Mouse (Mus musculus): ENCODE measurements around the gene Lama2.
"Not testable (repeated sequence)": the region's sequence is repeated elsewhere in the genome, so short reads cannot be mapped to it uniquely, and the experiment has no call there.

Lama2 gene

GRCm38 (mm10) chr10:26983583-26983982 lies 636.0 kb downstream of the Lama2 start:
- no peak for DNase-seq (ENCODE audit: low read depth, low spot score)
- Histone ChIP-seq H3K27me3 (ENCODE audit: control insufficient read depth, insufficient read depth, low read length, poor library complexity, severe bottlenecking) (no peaks in the 10 kb centered on the region), H3K36me3 (ENCODE audit: control insufficient read depth, insufficient read depth, low read length, poor library complexity, severe bottlenecking) (no peaks in the 10 kb centered on the region)

- Histone ChIP-seq H3K27me3 (ENCODE audit: control insufficient read depth, insufficient read depth, low read length, poor library complexity, severe bottlenecking) (no peaks in the 10 kb centered on the region), H3K36me3 (ENCODE audit: control insufficient read depth, insufficient read depth, low read length, poor library complexity, severe bottlenecking) (no peaks in the 10 kb centered on the region)
- DNase-seq (ENCODE audit: low read depth, low spot score), result no peak
These were observed 636.9 kb downstream of the Lama2 start for GRCm38 (mm10) chr10:26982621-26983020.

GRCm38 (mm10) chr10:26975372-26975771 lies 644.2 kb downstream of the Lama2 start:
- no peaks in the 10 kb centered on the region for H3K36me3 ChIP-seq (ENCODE audit: control insufficient read depth, insufficient read depth, low read length, poor library complexity, severe bottlenecking)
- no peaks in the 10 kb centered on the region for H3K27me3 ChIP-seq (ENCODE audit: control insufficient read depth, insufficient read depth, low read length, poor library complexity, severe bottlenecking)
- no peak for DNase-seq (ENCODE audit: low read depth, low spot score)

- Histone ChIP-seq H3K36me3 (ENCODE audit: control insufficient read depth, insufficient read depth, low read length, poor library complexity, severe bottlenecking) (no peaks in the 10 kb centered on the region), H3K27me3 (ENCODE audit: control insufficient read depth, insufficient read depth, low read length, poor library complexity, severe bottlenecking) (no peaks in the 10 kb centered on the region)
- DNase-seq (ENCODE audit: low read depth, low spot score), result no peak
These were observed 645.3 kb downstream of the Lama2 start for GRCm38 (mm10) chr10:26974224-26974623.

- DNase-seq (ENCODE audit: low read depth, low spot score), result no peak
- Histone ChIP-seq H3K27me3 (ENCODE audit: control insufficient read depth, insufficient read depth, low read length, poor library complexity, severe bottlenecking) (no peaks in the 10 kb centered on the region), H3K36me3 (ENCODE audit: control insufficient read depth, insufficient read depth, low read length, poor library complexity, severe bottlenecking) (no peaks in the 10 kb centered on the region)
These were observed 646.0 kb downstream of the Lama2 start for GRCm38 (mm10) chr10:26973575-26973974.

- Histone ChIP-seq H3K27me3 (ENCODE audit: control insufficient read depth, insufficient read depth, low read length, poor library complexity, severe bottlenecking) (no peaks in the 10 kb centered on the region; the same call in 1 of the 2 replicates), H3K36me3 (ENCODE audit: control insufficient read depth, insufficient read depth, low read length, poor library complexity, severe bottlenecking) (no peaks in the 10 kb centered on the region)
- DNase-seq (ENCODE audit: low read depth, low spot score), result no peak
These were observed 661.0 kb downstream of the Lama2 start for GRCm38 (mm10) chr10:26958513-26958912.

GRCm38 (mm10) chr10:26950448-26950847 lies 669.1 kb downstream of the Lama2 start:
- no peak for DNase-seq (ENCODE audit: low read depth, low spot score)
- no peaks in the 10 kb centered on the region for H3K36me3 ChIP-seq (ENCODE audit: control insufficient read depth, insufficient read depth, low read length, poor library complexity, severe bottlenecking)
- H3K27me3 ChIP-seq (ENCODE audit: control insufficient read depth, insufficient read depth, low read length, poor library complexity, severe bottlenecking), result no peaks in the 10 kb centered on the region; the same call in 1 of the 2 replicates

- DNase-seq (ENCODE audit: low read depth, low spot score), result no peak
- no peaks in the 10 kb centered on the region for H3K27me3 ChIP-seq (ENCODE audit: control insufficient read depth, insufficient read depth, low read length, poor library complexity, severe bottlenecking)
These were observed 669.9 kb downstream of the Lama2 start for GRCm38 (mm10) chr10:26949667-26950066.

GRCm38 (mm10) chr10:26948331-26948730 lies 671.2 kb downstream of the Lama2 start:
- Histone ChIP-seq H3K36me3 (ENCODE audit: control insufficient read depth, insufficient read depth, low read length, poor library complexity, severe bottlenecking) (no peaks in the 10 kb centered on the region), H3K27me3 (ENCODE audit: control insufficient read depth, insufficient read depth, low read length, poor library complexity, severe bottlenecking) (no peaks in the 10 kb centered on the region)
- no peak for DNase-seq (ENCODE audit: low read depth, low spot score)

More at GRCm38 (mm10) chr10:26949667-26950066, 669.9 kb downstream of the Lama2 start:
- H3K36me3 ChIP-seq (ENCODE audit: control insufficient read depth, insufficient read depth, low read length, poor library complexity, severe bottlenecking), result no peaks in the 10 kb centered on the region

GRCm38 (mm10) chr10:26939549-26939948 lies 680.0 kb downstream of the Lama2 start:
- Histone ChIP-seq H3K27me3 (ENCODE audit: control insufficient read depth, insufficient read depth, low read length, poor library complexity, severe bottlenecking) (no peaks in the 10 kb centered on the region), H3K36me3 (ENCODE audit: control insufficient read depth, insufficient read depth, low read length, poor library complexity, severe bottlenecking) (no peaks in the 10 kb centered on the region)
- DNase-seq (ENCODE audit: low read depth, low spot score), result no peak

- H3K27me3 ChIP-seq (ENCODE audit: control insufficient read depth, insufficient read depth, low read length, poor library complexity, severe bottlenecking); DNase-seq (ENCODE audit: low read depth, low spot score); H3K36me3 ChIP-seq (ENCODE audit: control insufficient read depth, insufficient read depth, low read length, poor library complexity, severe bottlenecking): not testable (repeated sequence)
These were observed 681.1 kb downstream of the Lama2 start for GRCm38 (mm10) chr10:26938464-26938863.

- DNase-seq (ENCODE audit: low read depth, low spot score); H3K36me3 ChIP-seq (ENCODE audit: control insufficient read depth, insufficient read depth, low read length, poor library complexity, severe bottlenecking); H3K27me3 ChIP-seq (ENCODE audit: control insufficient read depth, insufficient read depth, low read length, poor library complexity, severe bottlenecking): not testable (repeated sequence)
These were observed 683.5 kb downstream of the Lama2 start for GRCm38 (mm10) chr10:26936056-26936455.
